Mouse (Mus musculus) liver, postnatal 0 days (tissue): Measurements from ENCODE around the gene Cpm. TPM values are rescaled to one million over a fixed set of nuclear protein-coding genes. Genes with fewer than 3 reads are reported as not detected.

Experiments
- ATAC-seq: fragments of 200-750 bp; cut with Nextera tagmentation; 2 replicates; pipeline ENCODE4 v1.8.0; 2017; ENCODE audit warnings: mild to moderate bottlenecking, moderate library complexity
- DNase-seq: peaks from one replicate; pipeline ENCODE4 v3.0.0-alpha.2; 2016
- H3K27ac ChIP-seq: fragments of 300-500 bp; sonication (generic); 2 replicates; pipeline ENCODE4 v1.5.1; 2014; ENCODE audit warnings: antibody characterized with exemption, moderate library complexity, mild to moderate bottlenecking, low read depth
- H3K27me3 ChIP-seq: fragments of 300-500 bp; sonication (generic); 2 replicates; pipeline ENCODE4 v1.6.1; 2014; ENCODE audit warnings: low read length, control low read depth, mixed read lengths; ENCODE audit not compliant: insufficient read depth
- H3K36me3 ChIP-seq: fragments of 300-500 bp; sonication (generic); replicated peaks from 2 replicates; pipeline ENCODE4 v1.6.1; 2014; ENCODE audit warnings: mild to moderate bottlenecking, control low read depth, low read length, moderate library complexity, mixed read lengths; ENCODE audit not compliant: insufficient read depth
- H3K4me1 ChIP-seq: fragments of 300-500 bp; sonication (generic); 2 replicates; pipeline ENCODE4 v1.6.1; 2014; ENCODE audit warnings: antibody characterized with exemption, mild to moderate bottlenecking, control low read depth; ENCODE audit not compliant: insufficient read depth
- H3K4me2 ChIP-seq: fragments of 300-500 bp; sonication (generic); 2 replicates; pipeline ENCODE4 v1.6.1; 2014; ENCODE audit warnings: low read depth, mild to moderate bottlenecking, low read length, moderate library complexity, mixed read lengths
- H3K4me3 ChIP-seq: fragments of 300-500 bp; sonication (generic); 2 replicates; pipeline ENCODE4 v1.5.1; 2014; ENCODE audit warnings: low read depth, low read length
- H3K9ac ChIP-seq: fragments of 300-500 bp; sonication (generic); replicated peaks from 2 replicates; pipeline ENCODE4 v1.6.1; 2014; ENCODE audit warnings: mild to moderate bottlenecking, moderate library complexity
- H3K9me3 ChIP-seq: fragments of 300-500 bp; sonication (generic); 2 replicates; pipeline ENCODE4 v1.6.1; 2016; ENCODE audit warnings: mild to moderate bottlenecking, control low read depth, low read length, mixed read lengths
- CTCF ChIP-seq: sonication (generic); IDR thresholded peaks from 2 replicates; pipeline ENCODE4 v1.5.1; 2016; ENCODE audit warnings: antibody characterized with exemption, low read depth
- EP300 ChIP-seq: IDR thresholded peaks from 2 replicates; pipeline ENCODE4 v1.6.1; 2016; ENCODE audit warnings: antibody characterized with exemption, low read depth, mild to moderate bottlenecking
- WGBS: fragments of 180-500 bp; shearing (Covaris S2); extraction: QIAGEN DNeasy Blood & Tissue Kit; methylation state at CpG from one replicate; pipeline ENCODE4 v1.1.7; 2014; ENCODE audit not compliant: insufficient replicate concordance; 5-methylcytosine and 5-hydroxymethylcytosine counted together
- polyA plus RNA-seq: library from polyadenylated mRNA; unstranded; fragments of >200 nt; fragmentation: Nextera tagmentation; extraction: Ambion mirVana; gene quantifications from 2 replicates; pipeline ENCODE4 v1.2.1, GENCODE M21; 2015

The Cpm gene
- polyA plus RNA-seq, 1 experiment from 2014 or later: 7.0 TPM

- peaks cover 4% of the 10 kb centered on the region; the same call in 1 of the 2 replicates for H3K36me3 ChIP-seq
- ATAC-seq (no peak), DNase-seq (no peak)
- H3K9me3 ChIP-seq: no peaks in the 10 kb centered on the region
- WGBS: 71% methylated on average over 20 of the region's 20 CpGs
- H3K4me3 ChIP-seq: no peak overlapping the region
- H3K9ac ChIP-seq: no peak overlapping the region
- no peak overlapping the region for H3K27ac ChIP-seq
- 0 out of 2 replicates have a peak, but pooled peaks cover 3% of the 10 kb centered on the region for H3K4me1 ChIP-seq
- TF ChIP-seq EP300: no peak
- TF ChIP-seq CTCF: no peak
- H3K27me3 ChIP-seq: no peaks in the 10 kb centered on the region
- H3K4me2 ChIP-seq: no peak overlapping the region
Observed at GRCm38 (mm10) chr10:117641400-117642200, 12.3 kb downstream of the Cpm start.

GRCm38 (mm10) chr10:117642201-117642450 lies 12.8 kb downstream of the Cpm start:
- WGBS: 78% methylated on average over 9 of the region's 9 CpGs
- Histone ChIP-seq H3K4me1 (0 out of 2 replicates have a peak, but pooled peaks cover 3% of the 10 kb centered on the region), H3K9me3 (no peaks in the 10 kb centered on the region), H3K27ac (no peak overlapping the region), H3K4me2 (no peak overlapping the region), H3K9ac (no peak overlapping the region), H3K27me3 (no peaks in the 10 kb centered on the region), H3K4me3 (no peak overlapping the region), H3K36me3 (peaks cover 4% of the 10 kb centered on the region; the same call in 1 of the 2 replicates)
- TF ChIP-seq CTCF: no peak
- no peak for DNase-seq
- no peak for ATAC-seq

- H3K9me3 ChIP-seq: no peaks in the 10 kb centered on the region
Observed at GRCm38 (mm10) chr10:117642491-117643262, 13.4 kb downstream of the Cpm start.

GRCm38 (mm10) chr10:117643302-117643701 lies 14.0 kb downstream of the Cpm start:
- Histone ChIP-seq H3K4me3 (no peak overlapping the region), H3K4me1 (0 out of 2 replicates have a peak, but pooled peaks cover 3% of the 10 kb centered on the region), H3K9ac (no peak overlapping the region), H3K4me2 (no peak overlapping the region), H3K27me3 (no peaks in the 10 kb centered on the region), H3K9me3 (no peaks in the 10 kb centered on the region), H3K27ac (no peak overlapping the region), H3K36me3 (no peaks in the 10 kb centered on the region; the same call in 1 of the 2 replicates)
- no peak for DNase-seq
- TF ChIP-seq EP300 (no peak), CTCF (no peak)
- 69% methylated on average over 6 of the region's 6 CpGs for WGBS
- no peak for ATAC-seq

More at GRCm38 (mm10) chr10:117642491-117643262, 13.4 kb downstream of the Cpm start:
- Histone ChIP-seq H3K4me1 (0 out of 2 replicates have a peak, but pooled peaks cover 3% of the 10 kb centered on the region), H3K9ac (no peak overlapping the region), H3K4me2 (no peak overlapping the region), H3K27ac (no peak overlapping the region), H3K4me3 (no peak overlapping the region), H3K27me3 (no peaks in the 10 kb centered on the region), H3K36me3 (peaks cover 4% of the 10 kb centered on the region; the same call in 1 of the 2 replicates)
- WGBS: 82% methylated on average over 15 of the region's 15 CpGs
- no peak for TF ChIP-seq EP300
- no peak for TF ChIP-seq CTCF
- DNase-seq: no peak
- no peak for ATAC-seq

GRCm38 (mm10) chr10:117643711-117644428 lies 14.6 kb downstream of the Cpm start:
- DNase-seq (no peak), ATAC-seq (no peak)
- no peak overlapping the region for H3K4me3 ChIP-seq
- 0 out of 2 replicates have a peak, but pooled peaks cover 3% of the 10 kb centered on the region for H3K4me1 ChIP-seq
- WGBS: 79% methylated on average over 12 of the region's 12 CpGs
- TF ChIP-seq EP300: no peak
- no peak for TF ChIP-seq CTCF
- H3K9me3 ChIP-seq: no peaks in the 10 kb centered on the region
- H3K4me2 ChIP-seq: no peak overlapping the region
- H3K9ac ChIP-seq: no peak overlapping the region
- no peak overlapping the region for H3K27ac ChIP-seq
- no peaks in the 10 kb centered on the region; the same call in 1 of the 2 replicates for H3K36me3 ChIP-seq
- H3K27me3 ChIP-seq: no peaks in the 10 kb centered on the region

- H3K4me3 ChIP-seq: no peak overlapping the region
- no peak for ATAC-seq
- no peak for TF ChIP-seq EP300
- H3K27ac ChIP-seq: no peak overlapping the region
- H3K9ac ChIP-seq: no peak overlapping the region
- H3K4me1 ChIP-seq: 0 out of 2 replicates have a peak, but pooled peaks cover 3% of the 10 kb centered on the region
- 84% methylated on average over 8 of the region's 8 CpGs for WGBS
- H3K9me3 ChIP-seq: no peaks in the 10 kb centered on the region
- no peak overlapping the region for H3K4me2 ChIP-seq
- DNase-seq: no peak
- no peaks in the 10 kb centered on the region for H3K27me3 ChIP-seq
- no peaks in the 10 kb centered on the region; the same call in 1 of the 2 replicates for H3K36me3 ChIP-seq
Observed at GRCm38 (mm10) chr10:117644429-117644748, 15.1 kb downstream of the Cpm start.
